In genomic region chr8:110485234-110485633, GRCm38 (mm10) we compare ENCODE assay signal across 26 mouse cellular contexts.
"Had no signal": no experiment of that assay in that cellular context is flagged by ENCODE, and none has a peak within 500 bp of the region (broad histone marks: within the 10 kb centered on the region; RNA-seq: fewer than 3 reads in every experiment).

No protein-coding gene starts in this region.

- H3K9ac ChIP-seq: heart, embryonic 12.5 days; hindbrain, embryonic 12.5 days; hindbrain, embryonic 14.5 days; intestine, embryonic 15.5 days; kidney, embryonic 15.5 days; limb, embryonic 13.5 days; limb, embryonic 15.5 days had no signal

- H3K27me3 ChIP-seq: hindbrain, embryonic 12.5 days; kidney, embryonic 15.5 days; limb, embryonic 13.5 days had no signal

- H3K4me1 ChIP-seq: heart, embryonic 12.5 days; intestine, embryonic 15.5 days; kidney, embryonic 15.5 days had no signal

- H3K27ac ChIP-seq: gastrocnemius, adult 2 months; heart, embryonic 10.5 days; hindbrain, embryonic 10.5 days; hindbrain, embryonic 12.5 days; hindbrain, embryonic 14.5 days; intestine, embryonic 15.5 days; kidney, embryonic 15.5 days; kidney, postnatal 0 days; layer of hippocampus, adult 2 months; limb, embryonic 13.5 days; limb, embryonic 15.5 days had no signal

- DNase-seq: gastrocnemius, adult 2 months; gastrocnemius, postnatal 10 days; gastrocnemius, postnatal 25 days; heart, adult 18-20 months; heart, postnatal 10 days; heart, postnatal 4 days; kidney, adult 2 months; kidney, adult 9 months; kidney, postnatal 14 days; kidney, postnatal 36 days; left cerebral cortex, postnatal 4 days had no signal

- H3K4me2 ChIP-seq: heart, embryonic 12.5 days; hindbrain, embryonic 12.5 days; hindbrain, embryonic 14.5 days; intestine, embryonic 15.5 days; kidney, embryonic 15.5 days; limb, embryonic 13.5 days; limb, embryonic 15.5 days had no signal

- H3K9me3 ChIP-seq: heart, embryonic 10.5 days; hindbrain, embryonic 10.5 days; hindbrain, embryonic 12.5 days; intestine, embryonic 15.5 days; kidney, embryonic 15.5 days; limb, embryonic 13.5 days; limb, embryonic 15.5 days had no signal

- H3K36me3 ChIP-seq: heart, embryonic 10.5 days; heart, embryonic 12.5 days; hindbrain, embryonic 10.5 days; hindbrain, embryonic 12.5 days; intestine, embryonic 15.5 days; kidney, embryonic 15.5 days; limb, embryonic 13.5 days; limb, embryonic 15.5 days had no signal

- H3K4me3 ChIP-seq: gastrocnemius, adult 2 months; heart, embryonic 10.5 days; heart, embryonic 12.5 days; hindbrain, embryonic 10.5 days; hindbrain, embryonic 12.5 days; intestine, embryonic 15.5 days; kidney, embryonic 15.5 days; layer of hippocampus, adult 2 months; limb, embryonic 13.5 days; limb, embryonic 15.5 days had no signal

- ATAC-seq: forebrain, embryonic 16.5 days; hindbrain, embryonic 16.5 days; inflammation-experienced regulatory T-cells, adult 6 months; intestine, embryonic 15.5 days; intestine, postnatal 0 days had no signal
